Mouse (Mus musculus): Measurements from ENCODE around the gene Loxl3.

The Loxl3 gene

GRCm38 (mm10) chr6:83053136-83053960, 19.4 kb downstream of the Loxl3 start:
- DNase-seq (ENCODE audit: low spot score in 2 of 2): peak in 1 of 2 experiments; percentile 16

- peak; percentile 94 to 97 for DNase-seq (ENCODE audit: low spot score in 2 of 2)
Observed at GRCm38 (mm10) chr6:83054074-83054851, 20.3 kb downstream of the Loxl3 start, which contains the start of gene Aup1. TSS of gene Aup1 (plus strand) at chr6:83054521.

- DNase-seq (ENCODE audit: low spot score in 2 of 2): no peak
Observed at GRCm38 (mm10) chr6:83054871-83055431, 21.0 kb downstream of the Loxl3 start, which contains the start of gene Htra2. TSS of gene Htra2 (minus strand) at chr6:83055273.

GRCm38 (mm10) chr6:83057790-83058189, 23.8 kb downstream of the Loxl3 start, which contains the start of gene Dqx1:
TSS of gene Dqx1 (plus strand) at chr6:83057844.
- DNase-seq (ENCODE audit: low spot score in 2 of 2): no peak

DNA sequence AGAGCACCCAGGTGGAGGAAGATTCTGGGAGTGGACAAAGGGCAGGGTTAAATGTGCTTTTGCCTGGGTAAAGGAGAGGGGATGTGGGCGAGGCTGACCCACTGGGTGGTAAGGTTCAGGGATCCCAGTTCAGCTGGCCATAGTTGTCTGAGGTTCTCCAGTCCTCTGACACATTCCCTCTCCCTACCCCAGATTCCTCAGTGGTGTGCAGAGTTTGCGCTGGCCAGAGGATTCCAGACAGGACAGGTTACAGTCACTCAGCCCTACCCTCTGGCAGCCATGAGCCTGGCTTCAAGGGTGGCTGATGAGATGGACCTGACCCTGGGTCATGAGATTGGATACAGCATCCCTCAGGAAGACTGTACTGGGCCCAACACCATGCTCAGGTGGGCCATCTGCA, 24.8 kb downstream of the Loxl3 start:
- no peak for DNase-seq (ENCODE audit: low spot score in 2 of 2)

DNA sequence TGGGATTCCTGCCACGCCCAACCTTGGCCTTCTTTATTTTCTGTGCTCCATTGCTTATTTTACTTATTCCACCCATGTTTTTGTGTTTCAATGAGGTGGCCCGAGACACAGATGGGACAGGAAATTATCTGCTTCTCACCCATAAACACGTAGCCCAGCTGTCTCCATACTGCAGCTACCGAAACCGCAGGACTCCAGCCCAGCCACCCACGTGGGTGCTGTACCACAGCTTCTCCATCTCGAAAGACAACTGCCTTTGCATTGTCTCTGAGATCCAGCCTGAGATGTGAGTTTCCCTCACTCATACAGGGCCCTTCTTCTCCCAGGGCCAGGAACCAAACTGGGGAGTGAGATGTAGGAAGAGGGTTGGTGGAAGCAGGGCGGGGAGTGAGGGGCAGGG, 32.0 kb downstream of the Loxl3 start:
- DNase-seq (ENCODE audit: low spot score in 2 of 2): no peak

- DNase-seq (ENCODE audit: low spot score in 2 of 2): no peak
Observed at GRCm38 (mm10) chr6:83066441-83066840, 32.5 kb downstream of the Loxl3 start.

DNA sequence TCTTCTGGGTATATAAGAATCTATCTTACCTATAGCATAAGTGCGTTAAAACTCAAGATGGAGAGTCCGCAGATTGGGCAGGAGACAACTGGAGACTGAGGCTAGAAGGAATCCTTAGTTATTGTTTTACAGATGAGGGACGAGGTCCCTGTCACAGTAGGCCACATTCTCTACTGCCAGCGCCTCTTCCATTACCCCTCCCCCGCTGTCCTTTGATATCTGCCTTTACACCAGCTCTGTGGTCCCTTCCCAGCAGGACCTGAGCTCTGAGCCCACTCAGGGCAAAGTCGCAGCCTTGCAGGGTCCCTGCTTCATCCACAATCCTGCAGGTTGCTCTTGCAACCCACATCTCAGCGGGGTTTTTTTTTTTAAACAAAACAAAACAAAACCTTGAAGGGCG, 34.2 kb downstream of the Loxl3 start:
- no peak for DNase-seq (ENCODE audit: low spot score in 2 of 2)

DNA sequence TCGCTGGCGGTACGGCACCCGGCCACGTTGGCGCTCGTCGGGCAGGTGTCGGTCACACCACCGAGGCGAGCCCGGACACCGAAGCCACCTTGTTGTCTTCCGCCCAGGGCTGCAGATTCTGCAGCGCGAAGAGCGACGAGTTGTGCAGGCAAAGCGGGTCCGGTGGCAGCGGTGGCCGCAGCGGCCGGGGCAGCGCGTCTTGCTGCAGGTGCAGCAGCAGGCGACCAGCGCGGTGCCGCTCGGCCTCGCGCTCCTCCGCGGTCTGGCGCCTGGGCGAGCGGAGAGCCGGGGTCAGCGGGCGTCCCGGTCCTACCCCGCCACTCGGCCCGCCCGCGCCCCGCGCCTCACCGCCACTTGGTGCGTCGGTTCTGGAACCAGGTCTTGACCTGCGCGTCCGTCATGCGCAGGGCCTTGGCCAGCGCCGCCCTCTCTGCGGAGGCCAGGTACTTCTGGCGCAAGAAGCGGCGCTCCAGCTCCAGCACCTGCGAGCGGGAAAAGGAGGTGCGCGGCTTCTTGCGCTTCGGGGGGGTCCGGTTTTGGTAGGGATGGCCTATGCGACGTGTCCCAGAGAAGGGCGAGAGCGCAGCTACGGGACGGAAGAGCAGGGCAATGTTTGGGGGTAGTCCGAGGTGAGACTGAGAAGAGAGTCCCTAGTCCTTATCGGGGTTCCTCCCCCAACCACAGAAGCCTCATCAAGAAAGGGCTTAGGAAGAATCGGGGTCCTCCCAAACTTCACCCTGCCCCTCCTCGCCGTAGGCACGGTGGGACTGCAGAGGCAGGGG, 34.9 kb downstream of the Loxl3 start:
- DNase-seq (ENCODE audit: low spot score in 2 of 2): no peak

GRCm38 (mm10) chr6:83069488-83070246, 35.7 kb downstream of the Loxl3 start:
- no peak for DNase-seq (ENCODE audit: low spot score in 2 of 2)

GRCm38 (mm10) chr6:83070247-83070310, 36.1 kb downstream of the Loxl3 start, which contains the start of gene Tlx2:
TSS of gene Tlx2 (minus strand) at chr6:83070293.
- no peak for DNase-seq (ENCODE audit: low spot score in 2 of 2)

- DNase-seq (ENCODE audit: low spot score in 2 of 2): no peak
Observed at GRCm38 (mm10) chr6:83070311-83071219, 36.6 kb downstream of the Loxl3 start.

DNA sequence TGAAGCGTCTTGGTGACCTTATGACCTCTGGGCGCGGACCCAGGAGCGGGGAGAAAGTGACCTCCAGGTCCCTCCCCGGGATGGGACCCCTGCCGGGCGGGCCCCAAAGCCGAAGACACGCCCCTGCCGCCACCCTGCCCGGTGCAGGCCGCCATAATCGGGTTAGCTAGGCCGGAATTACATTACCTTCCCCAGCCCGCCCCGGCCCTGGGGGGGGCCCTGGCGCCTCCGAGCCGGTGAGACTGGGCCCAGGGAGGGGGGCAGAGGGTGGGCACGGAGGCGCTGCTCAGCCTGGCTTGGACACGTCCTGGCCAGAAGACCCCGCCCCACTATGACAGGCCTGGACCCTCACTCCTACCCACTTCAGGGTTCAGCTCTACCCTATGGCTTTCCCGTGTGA, 37.2 kb downstream of the Loxl3 start:
- no peak for DNase-seq (ENCODE audit: low spot score in 2 of 2)

DNA sequence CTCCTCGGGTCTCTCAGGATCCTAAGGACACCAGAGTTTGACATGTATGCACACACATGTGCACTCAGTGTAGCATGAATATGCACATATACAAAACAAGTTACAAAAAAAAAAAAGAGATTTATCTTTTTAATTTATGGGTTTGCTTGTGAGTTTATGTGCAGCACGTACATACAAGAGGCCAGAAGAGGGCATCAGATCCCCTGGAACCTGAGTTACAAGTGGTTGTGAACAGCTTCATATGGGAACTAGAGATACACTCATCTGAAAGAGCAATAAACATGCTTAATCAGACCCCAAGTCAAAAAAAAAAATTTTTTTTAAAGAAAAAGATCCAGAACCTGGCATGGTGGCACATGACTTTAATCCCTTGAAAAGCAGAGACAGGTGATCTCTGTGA, 41.0 kb downstream of the Loxl3 start:
- DNase-seq (ENCODE audit: low spot score in 2 of 2): no peak

GRCm38 (mm10) chr6:83077630-83078323, 43.8 kb downstream of the Loxl3 start, which contains the start of gene Pcgf1:
TSS of gene Pcgf1 (plus strand) at chr6:83077869.
- DNase-seq (ENCODE audit: low spot score in 2 of 2): no peak

DNA sequence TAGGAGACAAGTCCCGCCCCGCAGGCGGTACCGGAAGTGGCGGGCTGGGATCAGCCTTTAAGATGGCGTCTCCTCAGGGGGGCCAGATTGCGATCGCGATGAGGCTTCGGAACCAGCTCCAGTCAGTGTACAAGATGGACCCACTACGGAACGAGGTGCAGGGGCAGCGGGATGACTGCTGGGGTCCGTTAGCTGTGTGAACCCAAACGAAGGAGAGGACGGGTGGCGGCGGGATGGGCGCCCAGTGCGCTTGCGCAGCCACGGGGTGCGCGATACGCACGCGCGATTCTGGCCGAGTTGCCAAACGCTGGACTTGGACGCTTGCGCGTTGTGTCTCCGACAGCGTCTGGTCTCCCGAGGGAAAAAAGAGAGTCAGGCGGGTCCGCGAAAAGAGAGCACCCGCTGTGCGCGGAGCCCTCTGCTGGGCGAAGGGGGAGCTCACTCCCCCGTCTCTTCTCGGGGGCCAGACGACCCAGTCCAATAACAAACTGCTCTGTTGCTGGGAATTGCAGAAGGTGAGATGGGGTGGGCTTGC, 44.4 kb downstream of the Loxl3 start:
- DNase-seq (ENCODE audit: low spot score in 2 of 2): peak; percentile 99 to 100

DNA sequence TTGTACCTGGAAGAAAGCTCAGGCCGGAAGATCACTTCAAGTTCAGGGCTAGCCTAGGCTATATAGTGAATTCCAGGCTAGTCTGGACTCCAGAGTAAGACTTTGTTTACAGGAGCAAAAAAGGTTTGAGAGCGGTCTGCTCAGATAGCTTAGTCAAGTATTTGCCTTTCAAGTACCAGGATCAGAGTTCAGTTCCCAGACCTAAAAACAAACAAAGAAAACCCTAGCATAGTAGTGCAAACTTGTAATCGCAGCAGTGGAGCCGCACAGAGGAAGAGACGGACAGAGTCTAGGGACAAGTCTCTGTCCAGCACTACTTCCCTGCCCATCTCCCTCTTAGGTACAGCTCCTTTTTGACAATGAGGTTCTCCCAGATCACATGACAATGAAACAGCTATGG, 46.2 kb downstream of the Loxl3 start:
- no peak for DNase-seq (ENCODE audit: low spot score in 2 of 2)

DNA sequence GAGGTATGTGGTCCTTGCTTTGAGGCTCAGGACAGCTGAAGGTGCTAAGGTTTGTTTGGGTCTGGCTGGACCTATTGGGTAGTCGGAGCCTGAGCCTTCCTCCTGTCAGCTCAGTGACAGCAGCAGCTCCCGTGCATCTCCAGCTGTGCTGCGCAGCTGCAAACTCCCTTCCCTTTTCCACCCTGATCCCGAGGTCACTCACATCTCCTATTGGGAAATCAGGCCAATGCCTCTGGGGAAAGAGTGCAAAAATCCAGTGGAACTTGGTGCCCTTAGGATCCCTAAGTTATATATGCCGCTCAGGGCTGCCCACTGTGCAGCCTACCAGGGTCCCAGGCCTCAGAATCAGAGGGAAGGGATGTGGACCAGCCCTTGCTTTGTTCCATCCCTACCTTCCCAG, 49.5 kb downstream of the Loxl3 start:
- no peak for DNase-seq (ENCODE audit: low spot score in 2 of 2)

DNA sequence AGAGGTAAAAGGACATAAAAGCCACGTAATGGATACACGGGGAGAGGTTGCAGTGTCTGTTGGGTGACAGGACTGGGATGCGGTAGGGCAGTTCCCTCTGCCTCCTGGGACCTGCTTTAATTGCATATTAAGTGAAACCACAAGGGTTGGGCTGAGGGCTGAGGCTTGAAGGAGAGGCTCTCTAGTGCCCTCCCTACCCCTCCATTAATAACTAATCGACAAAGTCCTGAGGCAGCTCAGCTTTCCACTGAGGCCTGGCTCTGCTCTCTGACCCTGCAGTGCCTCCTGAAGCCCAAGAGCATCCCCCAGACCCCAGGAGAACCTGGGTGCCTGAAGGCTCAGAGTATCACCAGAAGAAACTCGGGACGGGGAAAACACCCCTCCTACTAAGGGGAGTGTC, 50.5 kb downstream of the Loxl3 start:
- no peak for DNase-seq (ENCODE audit: low spot score in 2 of 2)

All from frontal cortex, postnatal 25 days (tissue).